Mouse (Mus musculus) spleen, adult 2 months (tissue): ENCODE data around the gene Fgf23.

Experiments
- CTCF ChIP-seq: fragments of 200-500 bp; IDR thresholded peaks from 2 replicates; pipeline ENCODE4 v1.5.1; 2011; ENCODE audit warnings: mild to moderate bottlenecking, inconsistent platforms; ENCODE audit not compliant: insufficient read depth, insufficient read length, insufficient replicate concordance; ENCODE audit errors: extremely low read depth
- POLR2A ChIP-seq: fragments of 200-500 bp; IDR thresholded peaks from 2 replicates; pipeline ENCODE4 v1.6.1; 2011; ENCODE audit warnings: low read depth, low read length, inconsistent platforms

GRCm38 (mm10) chr6:127104396-127105029 is 31.8 kb downstream of the Fgf23 start:
- TF ChIP-seq CTCF (no peak), POLR2A (no peak)
